Mouse (Mus musculus): ENCODE measurements around the gene Nrk.

The Nrk gene

GRCm38 (mm10) chrX:138914041-138914776 is at the start of gene Nrk:
Gene Nrk (plus strand): TSS chrX:138914430.
- in situ Hi-C loops (cut with MboI, MseI) = no loop called here

DNA sequence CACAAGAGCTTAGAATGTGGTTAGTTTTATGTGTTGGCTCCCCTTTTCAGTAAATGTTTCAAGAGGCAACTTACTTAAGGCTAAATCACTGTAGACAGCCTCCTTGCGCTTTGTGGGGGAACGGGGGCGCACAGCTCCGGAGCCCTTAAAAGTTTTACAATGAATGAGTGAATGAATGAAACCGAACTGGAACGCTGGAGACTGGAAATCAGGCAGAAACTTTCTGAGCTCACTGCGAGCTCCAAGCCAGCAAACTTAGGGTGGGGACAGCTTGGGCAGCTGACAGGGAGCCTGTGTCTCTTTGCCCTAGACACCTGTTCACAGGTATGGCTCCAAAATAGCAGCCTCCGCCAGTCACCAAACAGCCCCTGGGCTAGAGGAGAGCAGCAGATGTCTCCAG is 864 bp upstream of the Nrk start:
- in situ Hi-C loops (cut with MboI, MseI) = no loop called here

DNA sequence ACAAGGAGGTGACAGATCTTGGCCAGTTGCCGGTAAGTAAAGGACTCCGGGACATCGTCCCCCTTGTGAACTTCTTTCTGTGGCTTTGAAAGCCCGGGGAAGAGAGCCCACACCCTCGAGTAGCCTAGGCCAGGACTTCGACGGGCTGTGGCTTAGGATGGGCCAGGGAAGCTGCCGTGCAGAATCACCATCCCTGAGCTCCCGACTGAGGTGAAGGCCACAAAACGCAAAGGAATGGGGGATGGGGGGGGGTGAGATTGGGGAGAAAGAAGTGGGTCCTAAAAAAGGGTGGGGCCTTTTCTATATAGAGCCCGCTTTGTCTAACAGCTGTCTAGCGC is 516 bp downstream of the Nrk start:
- in situ Hi-C loops (cut with MboI, MseI) = no loop called here

- in situ Hi-C loops (cut with MboI, MseI) = no loop called here
Measured at GRCm38 (mm10) chrX:138919030-138919429, 4.8 kb downstream of the Nrk start.

- in situ Hi-C loops (cut with MboI, MseI) = no loop called here
Measured at GRCm38 (mm10) chrX:138943905-138944304, 29.7 kb downstream of the Nrk start.

GRCm38 (mm10) chrX:138960713-138961112 is 46.5 kb downstream of the Nrk start:
- in situ Hi-C loops (cut with MboI, MseI) = no loop called here

DNA sequence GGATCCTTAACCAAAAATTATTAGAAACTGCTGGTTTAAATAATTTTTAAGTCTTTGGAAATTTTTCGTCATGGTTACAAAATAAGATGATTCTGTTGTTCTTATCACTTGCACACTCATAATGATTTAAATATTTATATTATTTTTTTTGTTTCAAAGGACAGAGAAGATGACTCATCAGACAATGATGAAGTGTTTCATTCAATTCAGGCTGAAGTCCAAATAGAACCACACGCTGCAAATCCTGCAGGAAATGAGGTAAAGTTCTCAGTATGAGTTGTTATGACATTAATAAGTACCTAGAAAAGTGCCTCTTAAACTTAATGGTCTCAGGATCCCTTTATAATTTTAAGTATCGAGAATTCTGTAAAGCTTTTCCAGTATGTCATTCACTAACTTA is 64.3 kb downstream of the Nrk start:
- in situ Hi-C loops (cut with MboI, MseI) = no loop called here

- in situ Hi-C loops (cut with MboI, MseI) = no loop called here
Measured at GRCm38 (mm10) chrX:138979249-138979648, 65.0 kb downstream of the Nrk start.

DNA sequence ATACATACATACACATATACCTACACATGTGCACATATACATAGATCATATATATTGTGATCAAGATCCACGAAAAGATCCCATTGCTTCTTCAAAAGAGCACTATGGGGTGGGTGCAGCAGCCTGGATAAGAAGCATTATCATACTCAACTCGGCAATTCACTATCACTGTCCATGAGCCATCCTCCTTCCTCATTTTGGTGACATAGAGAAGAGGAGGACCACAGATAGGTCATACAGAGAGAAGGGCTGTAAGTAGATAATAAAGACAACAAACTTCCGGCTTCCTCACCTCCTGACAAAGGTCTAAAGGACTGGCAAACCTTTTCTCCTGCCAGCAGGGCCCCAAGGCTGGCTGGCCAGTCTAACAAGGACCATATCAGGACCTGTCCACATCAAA is 100.3 kb downstream of the Nrk start:
- in situ Hi-C loops (cut with MboI, MseI) = no loop called here

DNA sequence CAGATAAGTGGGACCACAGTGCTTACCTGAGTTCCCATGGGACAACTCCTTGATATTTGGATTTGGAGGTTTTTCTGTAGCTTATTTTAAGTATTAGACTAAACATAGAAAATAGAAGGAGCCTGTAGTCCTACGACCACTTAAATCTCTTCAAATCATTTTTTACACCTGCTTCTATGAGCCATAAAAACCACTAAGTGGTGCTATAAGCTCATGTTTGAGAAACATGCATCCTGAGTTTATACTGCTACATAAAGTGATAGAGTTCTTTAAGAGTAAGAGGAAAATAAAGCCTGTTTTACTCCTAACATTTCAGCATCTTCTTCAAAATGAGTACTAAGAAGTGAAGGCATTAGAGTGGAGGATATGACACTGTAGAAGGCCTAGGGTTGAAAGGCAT is 102.3 kb downstream of the Nrk start:
- in situ Hi-C loops (cut with MboI, MseI) = no loop called here

DNA sequence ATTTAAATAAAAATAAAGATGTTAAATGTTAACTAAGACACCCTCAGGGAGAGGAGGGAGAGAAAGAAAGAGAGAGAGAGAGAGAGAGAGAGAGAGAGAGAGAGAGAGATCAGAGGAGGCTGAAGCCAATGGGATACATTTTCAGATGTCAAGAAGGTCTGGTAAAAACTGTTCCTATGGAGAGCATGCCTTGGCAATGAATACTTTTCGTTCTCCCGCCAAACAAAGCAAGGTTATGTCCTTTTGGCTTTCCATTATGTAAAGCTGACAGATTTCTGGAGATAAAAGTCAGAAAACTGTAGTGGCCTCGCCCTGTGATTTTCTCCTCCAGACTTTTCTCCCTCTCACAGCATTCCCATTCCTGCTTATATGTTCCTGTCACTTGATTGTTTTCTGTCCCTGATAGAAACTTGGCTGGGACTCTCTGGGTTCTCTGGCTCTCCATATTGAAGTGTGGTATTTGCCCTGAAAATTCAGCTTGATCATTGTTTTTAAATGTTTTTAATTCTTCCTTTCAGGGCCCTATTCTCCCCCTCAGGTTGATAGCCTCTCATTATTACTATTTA is 112.4 kb downstream of the Nrk start:
- in situ Hi-C loops (cut with MboI, MseI) = no loop called here

DNA sequence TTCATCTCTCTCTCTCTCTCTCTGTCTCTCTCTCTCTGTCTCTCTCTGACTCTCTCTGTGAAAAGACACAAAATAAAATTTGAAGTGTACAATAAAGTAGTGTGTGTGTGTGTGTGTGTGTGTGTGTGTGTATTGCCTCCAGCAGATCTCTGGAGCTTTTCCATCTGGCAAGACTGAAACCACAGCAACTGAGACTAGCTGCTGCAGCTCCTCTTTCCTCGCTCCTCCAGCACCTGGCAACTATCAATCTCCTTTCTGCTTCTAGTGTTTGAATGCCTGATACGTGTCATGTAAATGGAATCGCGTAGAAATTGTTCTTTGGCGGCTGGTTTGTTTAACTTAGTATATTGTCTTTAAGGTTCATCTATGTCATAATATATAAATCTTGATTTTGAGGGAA is 113.1 kb downstream of the Nrk start:
- in situ Hi-C loops (cut with MboI, MseI) = no loop called here

DNA sequence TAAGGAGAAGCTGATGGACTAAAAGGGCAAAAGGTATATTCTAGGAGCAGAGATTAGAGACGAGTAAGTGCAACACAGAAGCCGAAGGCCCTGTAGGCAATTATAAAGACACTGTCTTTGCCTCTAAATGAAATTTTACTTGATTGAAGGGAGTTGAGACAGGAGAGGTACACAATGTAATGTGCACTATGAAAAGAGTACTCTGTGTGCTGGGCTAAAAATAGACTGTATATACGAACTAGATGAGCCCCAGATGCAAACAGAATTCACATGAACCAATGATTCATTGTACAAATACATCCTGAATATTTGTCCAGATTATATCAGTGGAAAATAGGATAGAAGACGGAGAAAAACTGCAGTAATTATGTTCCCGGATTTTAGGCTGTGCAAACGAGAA is 113.7 kb downstream of the Nrk start:
- in situ Hi-C loops (cut with MboI, MseI) = no loop called here

- in situ Hi-C loops (cut with MboI, MseI) = no loop called here
Measured at GRCm38 (mm10) chrX:139037666-139038065, 123.4 kb downstream of the Nrk start.

DNA sequence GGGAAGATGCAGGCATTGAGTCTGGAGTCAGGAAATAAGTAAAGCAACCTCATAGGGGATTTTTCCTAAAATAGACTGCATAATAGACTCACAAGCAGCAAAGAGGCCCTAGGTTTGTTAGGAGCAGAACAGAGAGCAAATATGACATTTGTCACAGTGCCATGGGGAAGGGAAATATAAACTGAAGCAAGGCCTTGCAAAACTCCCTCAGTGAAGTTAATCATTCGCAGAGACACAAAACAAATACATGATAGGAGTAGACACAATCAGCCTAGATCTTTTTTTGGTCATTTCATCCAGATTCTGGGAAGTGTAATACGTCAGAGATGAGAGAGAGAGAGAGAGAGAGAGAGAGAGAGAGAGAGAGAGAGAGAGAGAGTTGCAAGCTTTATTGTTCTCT is 125.1 kb downstream of the Nrk start:
- in situ Hi-C loops (cut with MboI, MseI) = no loop called here

- in situ Hi-C loops (cut with MboI, MseI) = no loop called here
Measured at GRCm38 (mm10) chrX:139041148-139041547, 126.9 kb downstream of the Nrk start.

GRCm38 (mm10) chrX:139051976-139052375 is 137.7 kb downstream of the Nrk start:
- in situ Hi-C loops (cut with MboI, MseI) = no loop called here

DNA sequence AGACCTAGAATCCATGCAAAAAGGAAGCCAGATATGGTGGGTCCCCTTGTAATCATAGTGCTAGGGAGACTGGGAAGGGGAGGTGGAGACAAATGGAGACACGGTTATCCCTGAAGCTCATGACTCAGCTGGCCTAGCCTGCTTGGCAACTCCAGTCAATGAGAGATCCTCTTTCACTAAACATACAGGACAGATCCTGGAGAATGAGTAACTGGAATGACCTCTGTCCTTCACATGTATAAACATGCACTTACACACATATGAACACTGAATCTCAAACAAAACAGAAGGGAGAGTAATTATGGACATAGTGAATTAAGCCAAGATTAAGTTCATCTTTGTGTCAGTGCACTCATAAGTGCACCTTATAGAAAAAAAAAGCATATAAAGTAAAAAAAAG is 138.9 kb downstream of the Nrk start:
- in situ Hi-C loops (cut with MboI, MseI) = no loop called here
